Mouse (Mus musculus) C2C12 (cell line): ENCODE measurements at regions not wholly inside any gene's neighbourhood (a gene's known extent, or its start where the extent isn't known, plus 50 kb on each side); places are given as distances from the start of the nearest gene placed in this dataset.

Source experiments
- CEBPB ChIP-seq: IDR thresholded peaks from one replicate; pipeline ENCODE4 v1.6.1; 2011; ENCODE audit warnings: low read depth, mild to moderate bottlenecking, control low read depth, moderate library complexity
- CTCF ChIP-seq: IDR thresholded peaks from one replicate; pipeline ENCODE4 v1.5.1; 2011; ENCODE audit not compliant: control insufficient read depth, insufficient read depth, insufficient read length

DNA sequence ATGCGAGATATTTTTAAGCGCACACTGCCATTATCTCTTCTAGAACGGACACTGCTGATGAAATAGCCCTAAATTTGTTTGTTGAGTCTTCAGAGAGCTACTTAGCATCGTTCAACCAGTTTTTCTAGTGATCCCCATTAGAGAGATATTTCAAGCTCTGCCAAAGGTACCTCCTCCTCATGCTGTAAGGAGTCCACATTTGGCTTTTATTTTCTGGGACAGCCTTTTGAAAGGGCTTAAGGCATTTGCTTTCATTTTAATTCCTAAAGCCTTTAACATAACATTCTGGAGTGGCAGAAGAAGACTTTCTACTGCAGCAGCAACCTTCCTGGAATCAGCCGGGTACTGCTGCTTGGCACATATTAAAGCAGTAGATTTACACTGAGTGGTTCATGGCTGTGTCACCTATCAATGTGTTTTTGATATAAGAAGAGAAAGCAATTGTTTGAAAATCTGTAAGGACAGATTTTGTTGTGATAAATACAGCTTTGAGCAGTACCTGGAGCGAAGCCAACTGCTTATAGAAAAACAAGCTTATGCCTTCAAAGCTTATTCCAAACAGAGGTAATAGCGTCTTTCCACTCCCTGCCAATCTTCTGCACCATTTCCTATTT is 267.5 kb upstream of the Dcn start:
- TF ChIP-seq CEBPB (no peak), CTCF (no peak)
